Mouse (Mus musculus) ES-Bruce4 (cell line): ENCODE results near the gene Degs1. TPM values are rescaled to one million over a fixed set of nuclear protein-coding genes. Genes with fewer than 3 reads are reported as not detected.

Source experiments
- H3K27ac ChIP-seq: 2 replicates; pipeline ENCODE4 v1.5.1; 2012; ENCODE audit warnings: low read length, inconsistent platforms; ENCODE audit not compliant: insufficient read depth
- H3K27me3 ChIP-seq: 2 replicates; pipeline ENCODE4 v1.6.1; 2012; ENCODE audit warnings: mild to moderate bottlenecking, low read length, inconsistent platforms; ENCODE audit not compliant: control insufficient read depth, poor library complexity, insufficient read depth, severe bottlenecking
- H3K36me3 ChIP-seq: 2 replicates; pipeline ENCODE4 v1.6.1; 2012; ENCODE audit warnings: inconsistent platforms, mild to moderate bottlenecking, low read length, moderate library complexity; ENCODE audit not compliant: control insufficient read depth, poor library complexity, insufficient read depth, severe bottlenecking
- H3K4me1 ChIP-seq: one replicate; pipeline ENCODE4 v1.8.1; 2011; ENCODE audit warnings: low read length; ENCODE audit not compliant: control insufficient read depth, insufficient read depth
- H3K4me3 ChIP-seq: 2 replicates; pipeline ENCODE4 v1.5.1; 2011; ENCODE audit warnings: low read depth, mild to moderate bottlenecking, low read length
- H3K9ac ChIP-seq: 2 replicates; pipeline ENCODE4 v1.6.1; 2012; ENCODE audit warnings: low read depth, mild to moderate bottlenecking, inconsistent platforms; ENCODE audit not compliant: poor library complexity, severe bottlenecking
- H3K9me3 ChIP-seq: replicated peaks from 2 replicates; pipeline ENCODE4 v1.6.1; 2012; ENCODE audit warnings: mild to moderate bottlenecking, low read length, inconsistent platforms; ENCODE audit not compliant: control insufficient read depth, poor library complexity, insufficient read depth, severe bottlenecking
- CTCF ChIP-seq: IDR thresholded peaks from one replicate; pipeline ENCODE4 v1.8.1; 2011; ENCODE audit warnings: low read depth, low read length
- EP300 ChIP-seq: IDR thresholded peaks from 2 replicates; pipeline ENCODE4 v1.6.1; 2011; ENCODE audit warnings: low read depth, low read length; ENCODE audit not compliant: insufficient read depth
- POLR2A ChIP-seq: IDR thresholded peaks from one replicate; pipeline ENCODE4 v1.8.1; 2011; ENCODE audit warnings: low read length; ENCODE audit not compliant: insufficient read depth
- polyA plus RNA-seq: library from polyadenylated mRNA; stranded (reverse); fragments of >200 nt; gene quantifications from 2 replicates; pipeline ENCODE4 v1.2.4, GENCODE M21; 2011; ENCODE audit warnings: low read depth; ENCODE audit not compliant: missing spikeins, insufficient read depth, insufficient read length

The Degs1 gene
- polyA plus RNA-seq, 1 experiment = 127 TPM

DNA sequence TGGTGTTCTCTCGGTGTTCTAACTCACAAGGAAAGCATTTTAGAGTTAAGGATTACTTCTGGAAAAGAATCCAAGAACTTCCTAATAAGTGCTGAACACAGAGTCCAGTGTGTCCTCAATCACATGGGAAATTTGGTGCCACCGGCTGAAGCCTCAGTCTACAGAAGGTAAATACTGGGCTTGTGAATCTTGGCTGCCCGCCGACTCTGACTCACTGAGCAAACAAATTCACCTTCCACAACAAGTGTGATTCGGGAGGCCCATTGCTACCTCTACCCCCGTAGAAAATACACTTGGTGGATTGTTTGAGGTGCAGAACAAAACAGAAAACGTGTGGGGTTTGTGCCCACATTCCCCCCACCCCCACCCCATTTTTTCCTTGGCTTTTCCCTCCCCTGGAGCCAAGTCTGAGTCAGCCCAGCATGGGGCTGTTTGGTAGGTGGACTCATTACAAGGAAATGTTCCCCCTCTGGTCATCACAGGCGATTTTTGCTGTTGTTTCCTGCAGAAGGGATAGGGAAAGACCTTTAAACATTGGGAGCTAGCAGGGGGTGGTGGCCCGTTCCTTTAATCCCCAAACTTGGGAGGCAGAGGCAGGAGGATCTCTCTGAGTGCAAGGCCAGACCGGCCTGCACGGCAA is 26.4 kb downstream of the Degs1 start:
- TF ChIP-seq POLR2A = no peak
- TF ChIP-seq EP300 = no peak
- TF ChIP-seq CTCF = no peak
- Histone ChIP-seq H3K9ac (no peak overlapping the region), H3K27me3 (no peaks in the 10 kb centered on the region), H3K27ac (no peak overlapping the region), H3K4me3 (no peak overlapping the region), H3K4me1 (no peaks in the 10 kb centered on the region), H3K36me3 (no peaks in the 10 kb centered on the region), H3K9me3 (no peaks in the 10 kb centered on the region; the same call in 1 of the 2 replicates)

- H3K27ac ChIP-seq = no peak overlapping the region
- no peak overlapping the region for H3K4me3 ChIP-seq
- H3K4me1 ChIP-seq = no peaks in the 10 kb centered on the region
- no peaks in the 10 kb centered on the region; the same call in 1 of the 2 replicates for H3K9me3 ChIP-seq
- no peak overlapping the region for H3K9ac ChIP-seq
- no peaks in the 10 kb centered on the region for H3K36me3 ChIP-seq
- no peak for TF ChIP-seq POLR2A
- no peak for TF ChIP-seq CTCF
- no peak for TF ChIP-seq EP300
- no peaks in the 10 kb centered on the region for H3K27me3 ChIP-seq
Measured at GRCm38 (mm10) chr1:182255031-182255430, 27.6 kb downstream of the Degs1 start.

DNA sequence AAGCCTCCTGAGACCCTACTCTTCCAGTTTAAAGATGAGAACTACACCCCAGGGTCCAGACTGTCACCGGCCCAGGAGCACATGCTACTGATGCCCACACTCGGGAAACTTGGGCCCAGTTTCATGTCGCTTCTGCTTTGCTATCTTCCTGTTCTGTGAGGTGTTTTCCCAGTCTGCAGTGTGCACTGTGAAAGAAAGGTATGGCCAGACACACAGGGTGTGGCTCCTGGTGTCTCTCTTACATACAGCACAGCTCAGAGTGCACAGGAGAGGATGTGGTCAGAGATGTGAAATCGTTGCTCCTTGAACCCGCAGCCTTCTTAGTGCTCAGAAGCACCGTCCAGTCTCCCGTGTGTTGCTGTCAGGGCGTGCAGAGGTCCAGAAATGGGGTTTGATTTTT is 28.0 kb downstream of the Degs1 start:
- Histone ChIP-seq H3K9me3 (no peaks in the 10 kb centered on the region; the same call in 1 of the 2 replicates), H3K27ac (no peak overlapping the region), H3K4me1 (no peaks in the 10 kb centered on the region), H3K36me3 (no peaks in the 10 kb centered on the region), H3K4me3 (no peak overlapping the region), H3K9ac (no peak overlapping the region), H3K27me3 (no peaks in the 10 kb centered on the region)
- no peak for TF ChIP-seq CTCF
- no peak for TF ChIP-seq EP300
- no peak for TF ChIP-seq POLR2A

- TF ChIP-seq EP300 (no peak), POLR2A (no peak), CTCF (no peak)
- H3K27ac ChIP-seq = no peak overlapping the region
- H3K9me3 ChIP-seq = no peaks in the 10 kb centered on the region; the same call in 1 of the 2 replicates
- H3K36me3 ChIP-seq = no peaks in the 10 kb centered on the region
- H3K4me3 ChIP-seq = no peak overlapping the region
- no peak overlapping the region for H3K9ac ChIP-seq
- H3K4me1 ChIP-seq = no peaks in the 10 kb centered on the region
- no peaks in the 10 kb centered on the region for H3K27me3 ChIP-seq
Measured at GRCm38 (mm10) chr1:182253756-182254534, 28.7 kb downstream of the Degs1 start.

- Histone ChIP-seq H3K27me3 (no peaks in the 10 kb centered on the region), H3K9ac (no peak overlapping the region), H3K4me1 (no peaks in the 10 kb centered on the region), H3K9me3 (no peaks in the 10 kb centered on the region; the same call in 1 of the 2 replicates), H3K36me3 (no peaks in the 10 kb centered on the region), H3K4me3 (no peak overlapping the region), H3K27ac (no peak overlapping the region)
- TF ChIP-seq POLR2A (no peak), EP300 (no peak), CTCF (no peak)
Measured at GRCm38 (mm10) chr1:182252534-182253171, 30.0 kb downstream of the Degs1 start.
